Mouse (Mus musculus) embryonic facial prominence, embryonic 13.5 days (tissue): ENCODE measurements at regions not wholly inside any gene's neighbourhood (a gene's known extent, or its start where the extent isn't known, plus 50 kb on each side); places are given as distances from the start of the nearest gene placed in this dataset.

Source experiments
- ATAC-seq: fragments of 200-750 bp; cut with Nextera tagmentation; 2 replicates; pipeline ENCODE4 v1.8.0; 2017; ENCODE audit warnings: low read depth; ENCODE audit not compliant: insufficient number of reproducible peaks, insufficient read depth, low FRiP score, low TSS enrichment
- H3K27ac ChIP-seq: fragments of 300-500 bp; sonication (generic); 2 replicates; pipeline ENCODE4 v1.5.1; 2015; ENCODE audit warnings: moderate library complexity, mild to moderate bottlenecking, inconsistent platforms
- H3K27me3 ChIP-seq: fragments of 300-500 bp; sonication (generic); 2 replicates; pipeline ENCODE4 v1.6.1; 2015; ENCODE audit warnings: mild to moderate bottlenecking, inconsistent platforms
- H3K36me3 ChIP-seq: fragments of 300-500 bp; sonication (generic); 2 replicates; pipeline ENCODE4 v1.6.1; 2015; ENCODE audit warnings: mild to moderate bottlenecking, inconsistent platforms
- H3K4me1 ChIP-seq: fragments of 300-500 bp; sonication (generic); 2 replicates; pipeline ENCODE4 v1.6.1; 2015; ENCODE audit warnings: inconsistent platforms
- H3K4me2 ChIP-seq: fragments of 300-500 bp; sonication (generic); 2 replicates; pipeline ENCODE4 v1.6.1; 2015; ENCODE audit warnings: moderate library complexity, mild to moderate bottlenecking, inconsistent platforms
- H3K4me3 ChIP-seq: fragments of 300-500 bp; sonication (generic); 2 replicates; pipeline ENCODE4 v1.5.1; 2015; ENCODE audit warnings: mild to moderate bottlenecking, inconsistent platforms
- H3K9ac ChIP-seq: fragments of 300-500 bp; sonication (generic); 2 replicates; pipeline ENCODE4 v1.6.1; 2015; ENCODE audit warnings: mild to moderate bottlenecking, inconsistent platforms
- H3K9me3 ChIP-seq: fragments of 300-500 bp; sonication (generic); 2 replicates; pipeline ENCODE4 v1.6.1; 2016; ENCODE audit warnings: inconsistent platforms
- WGBS: fragments of 180-500 bp; shearing (Covaris S2); methylation state at CpG from one replicate; pipeline ENCODE4 v1.1.7; 2015; ENCODE audit warnings: mixed read lengths; 5-methylcytosine and 5-hydroxymethylcytosine counted together

- H3K27ac ChIP-seq, result no peak overlapping the region
- WGBS, result 88% methylated on average over 4 of the region's 4 CpGs
- no peaks in the 10 kb centered on the region for H3K27me3 ChIP-seq
- ATAC-seq, result no peak
- H3K9ac ChIP-seq, result no peak overlapping the region
- H3K4me3 ChIP-seq, result no peak overlapping the region
- H3K9me3 ChIP-seq, result no peaks in the 10 kb centered on the region
- no peaks in the 10 kb centered on the region for H3K4me1 ChIP-seq
- H3K36me3 ChIP-seq, result no peaks in the 10 kb centered on the region
- no peak overlapping the region for H3K4me2 ChIP-seq
Measured at GRCm38 (mm10) chr6:31840621-31841020, 209.4 kb upstream of the 1700012A03Rik start.

GRCm38 (mm10) chr6:31838588-31838987, 211.5 kb upstream of the 1700012A03Rik start:
- H3K27ac ChIP-seq, result no peak overlapping the region
- H3K4me2 ChIP-seq, result no peak overlapping the region
- no peak overlapping the region for H3K9ac ChIP-seq
- no peak for ATAC-seq
- H3K4me1 ChIP-seq, result no peaks in the 10 kb centered on the region
- 72% methylated on average over 1 of the region's 1 CpGs for WGBS
- H3K4me3 ChIP-seq, result no peak overlapping the region
- no peaks in the 10 kb centered on the region for H3K36me3 ChIP-seq
- no peaks in the 10 kb centered on the region for H3K9me3 ChIP-seq
- H3K27me3 ChIP-seq, result no peaks in the 10 kb centered on the region

- no peak for ATAC-seq
- H3K9me3 ChIP-seq, result no peaks in the 10 kb centered on the region
Measured at GRCm38 (mm10) chr6:31835795-31836194, 214.3 kb upstream of the 1700012A03Rik start.

GRCm38 (mm10) chr6:31834503-31834902, 215.5 kb upstream of the 1700012A03Rik start:
- Histone ChIP-seq H3K9me3 (no peaks in the 10 kb centered on the region), H3K27ac (no peak overlapping the region), H3K4me3 (no peak overlapping the region), H3K27me3 (no peaks in the 10 kb centered on the region), H3K36me3 (no peaks in the 10 kb centered on the region), H3K9ac (no peak overlapping the region), H3K4me1 (no peaks in the 10 kb centered on the region), H3K4me2 (no peak overlapping the region)
- ATAC-seq, result no peak
- WGBS, result 18% methylated on average over 3 of the region's 4 CpGs

More at GRCm38 (mm10) chr6:31835795-31836194, 214.3 kb upstream of the 1700012A03Rik start:
- H3K9ac ChIP-seq, result no peak overlapping the region
- H3K36me3 ChIP-seq, result no peaks in the 10 kb centered on the region
- no peaks in the 10 kb centered on the region for H3K4me1 ChIP-seq
- H3K4me2 ChIP-seq, result no peak overlapping the region
- H3K27me3 ChIP-seq, result no peaks in the 10 kb centered on the region
- H3K27ac ChIP-seq, result no peak overlapping the region
- H3K4me3 ChIP-seq, result no peak overlapping the region

- Histone ChIP-seq H3K4me2 (no peak overlapping the region), H3K9ac (no peak overlapping the region), H3K36me3 (no peaks in the 10 kb centered on the region), H3K27me3 (no peaks in the 10 kb centered on the region), H3K4me1 (no peaks in the 10 kb centered on the region), H3K27ac (no peak overlapping the region), H3K9me3 (no peaks in the 10 kb centered on the region), H3K4me3 (no peak overlapping the region)
- no peak for ATAC-seq
- WGBS, result 87% methylated on average over 11 of the region's 11 CpGs
Measured at GRCm38 (mm10) chr6:31830610-31831009, 219.4 kb upstream of the 1700012A03Rik start.

GRCm38 (mm10) chr6:31823616-31824015, 226.4 kb upstream of the 1700012A03Rik start:
- no peak overlapping the region for H3K27ac ChIP-seq
- H3K27me3 ChIP-seq, result no peaks in the 10 kb centered on the region; the same call in 1 of the 2 replicates
- no peaks in the 10 kb centered on the region for H3K4me1 ChIP-seq
- H3K9me3 ChIP-seq, result no peaks in the 10 kb centered on the region
- no peak overlapping the region for H3K9ac ChIP-seq
- no peak overlapping the region for H3K4me3 ChIP-seq
- ATAC-seq, result no peak
- H3K36me3 ChIP-seq, result no peaks in the 10 kb centered on the region
- 86% methylated on average over 5 of the region's 5 CpGs for WGBS
- H3K4me2 ChIP-seq, result no peak overlapping the region

- no peaks in the 10 kb centered on the region; the same call in 1 of the 2 replicates for H3K27me3 ChIP-seq
- H3K36me3 ChIP-seq, result no peaks in the 10 kb centered on the region
- H3K4me3 ChIP-seq, result no peak overlapping the region
- H3K9me3 ChIP-seq, result no peaks in the 10 kb centered on the region
- WGBS, result 78% methylated on average over 9 of the region's 9 CpGs
- no peak overlapping the region for H3K27ac ChIP-seq
- H3K4me2 ChIP-seq, result no peak overlapping the region
- no peak for ATAC-seq
- no peaks in the 10 kb centered on the region for H3K4me1 ChIP-seq
- H3K9ac ChIP-seq, result no peak overlapping the region
Measured at GRCm38 (mm10) chr6:31822186-31823085, 227.6 kb upstream of the 1700012A03Rik start.

- H3K9ac ChIP-seq, result no peak overlapping the region
- no peak overlapping the region for H3K4me2 ChIP-seq
- H3K27me3 ChIP-seq, result no peaks in the 10 kb centered on the region; the same call in 1 of the 2 replicates
- WGBS, result 61% methylated on average over 7 of the region's 7 CpGs
- no peaks in the 10 kb centered on the region for H3K36me3 ChIP-seq
- H3K4me1 ChIP-seq, result no peaks in the 10 kb centered on the region
- H3K27ac ChIP-seq, result no peak overlapping the region
- H3K4me3 ChIP-seq, result no peak overlapping the region
- ATAC-seq, result no peak
- H3K9me3 ChIP-seq, result no peaks in the 10 kb centered on the region
Measured at GRCm38 (mm10) chr6:31821621-31822020, 228.4 kb upstream of the 1700012A03Rik start.

- Histone ChIP-seq H3K36me3 (no peaks in the 10 kb centered on the region), H3K9ac (no peak overlapping the region), H3K27ac (no peak overlapping the region), H3K4me1 (no peaks in the 10 kb centered on the region), H3K4me3 (no peak overlapping the region), H3K27me3 (no peaks in the 10 kb centered on the region; the same call in 1 of the 2 replicates), H3K4me2 (no peak overlapping the region), H3K9me3 (no peaks in the 10 kb centered on the region)
- WGBS, result 85% methylated on average over 1 of the region's 1 CpGs
- ATAC-seq, result no peak
Measured at GRCm38 (mm10) chr6:31817640-31818039, 232.4 kb upstream of the 1700012A03Rik start.

GRCm38 (mm10) chr6:31811890-31812289, 238.2 kb upstream of the 1700012A03Rik start:
- no peaks in the 10 kb centered on the region for H3K4me1 ChIP-seq
- ATAC-seq, result no peak
- H3K9ac ChIP-seq, result no peak overlapping the region
- H3K9me3 ChIP-seq, result no peaks in the 10 kb centered on the region
- WGBS, result 43% methylated on average over 9 of the region's 9 CpGs
- no peak overlapping the region for H3K27ac ChIP-seq
- no peaks in the 10 kb centered on the region for H3K27me3 ChIP-seq
- no peaks in the 10 kb centered on the region for H3K36me3 ChIP-seq
- H3K4me2 ChIP-seq, result no peak overlapping the region
- H3K4me3 ChIP-seq, result no peak overlapping the region

- Histone ChIP-seq H3K27ac (no peak overlapping the region), H3K36me3 (no peaks in the 10 kb centered on the region), H3K4me3 (no peak overlapping the region), H3K4me2 (no peak overlapping the region), H3K9ac (no peak overlapping the region), H3K27me3 (no peaks in the 10 kb centered on the region), H3K9me3 (no peaks in the 10 kb centered on the region), H3K4me1 (no peaks in the 10 kb centered on the region)
- WGBS, result 49% methylated on average over 10 of the region's 10 CpGs
- no peak for ATAC-seq
Measured at GRCm38 (mm10) chr6:31810602-31811512, 239.2 kb upstream of the 1700012A03Rik start.
